Mouse (Mus musculus): ENCODE measurements around the gene Nup210.

DNA sequence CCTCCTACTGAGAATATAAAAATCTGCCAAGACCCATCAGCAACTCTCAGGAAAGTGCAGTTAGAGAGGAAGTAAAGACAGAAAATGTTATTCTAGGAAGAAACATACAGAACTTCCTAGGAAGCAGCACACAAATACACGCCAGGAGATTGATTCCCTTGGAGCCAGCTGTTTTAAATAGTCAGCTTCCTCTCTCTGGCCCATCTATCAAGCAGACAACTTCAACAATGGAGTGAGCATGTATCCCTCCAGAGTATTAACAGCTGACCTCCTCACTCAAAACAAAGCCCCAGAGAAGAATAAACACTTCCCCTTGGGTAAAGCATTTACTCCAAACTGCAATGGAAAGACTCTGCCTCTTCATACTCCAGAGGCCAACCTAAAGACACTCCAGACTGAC is 1.5 kb downstream of the Nup210 start:
- TF ChIP-seq CTCF (IDR thresholded peaks at IDR 0.05; ENCODE audit: control insufficient read depth, insufficient read depth, insufficient read length), result no peak
- no peak for TF ChIP-seq CEBPB (IDR thresholded peaks at IDR 0.05; ENCODE audit: low read depth)

Data from C2C12 (cell line).